Mouse (Mus musculus) layer of hippocampus, adult 8-10 months (tissue): Measurements from ENCODE around the gene Gm21876. TPM values are rescaled to one million over a fixed set of nuclear protein-coding genes. Genes with fewer than 3 reads are reported as not detected.
"Not testable (repeated sequence)": the region's sequence is repeated elsewhere in the genome, so short reads cannot be mapped to it uniquely, and the experiment has no call there.

Source experiments
- DNase-seq, 2 experiments: peaks; one replicate each; pipeline ENCODE4 v3.0.0; 2022; ENCODE audit warnings: low spot score in 2 of 2
- total RNA-seq, 4 experiments: library from RNA; stranded (reverse); gene quantifications; 2 replicates each; pipeline ENCODE4 v1.2.4; 2022

Gene Gm21876
- not detected for total RNA-seq

DNA sequence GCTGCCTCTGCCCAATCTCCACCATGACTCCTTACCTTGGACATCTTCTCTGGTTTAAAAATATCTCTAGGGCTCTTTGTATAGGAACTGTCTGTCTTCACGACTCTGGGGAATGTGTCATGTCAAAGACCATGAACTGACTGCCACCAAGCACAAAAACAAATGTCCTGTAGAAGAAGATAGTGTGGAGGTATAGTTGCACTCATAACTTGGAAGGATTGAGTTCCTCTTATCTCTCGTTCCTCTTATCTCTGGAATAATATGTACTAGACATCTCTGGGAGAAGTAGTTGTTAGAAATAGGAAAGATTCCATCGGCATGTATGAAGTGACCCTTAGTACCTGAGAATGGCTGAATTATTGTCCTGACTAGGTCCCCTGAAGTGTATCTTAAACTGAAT, at the start of gene Gm21876:
Gene Gm21876 (minus strand): TSS at position 101 of the 400 bp plus-strand sequence.
- no peak for DNase-seq

- DNase-seq, result no peak
Measured at GRCm38 (mm10) chrX:21220422-21220821, 45.0 kb upstream of the Gm21876 start.

- not testable (repeated sequence) for DNase-seq
Measured at GRCm38 (mm10) chrX:21146675-21147074, 28.8 kb downstream of the Gm21876 start.

Other genes starting within 250 kb of the Gm21876 start
- gene Cfp, start 244.1 kb downstream of the Gm21876 start, total RNA-seq, result 10 to 100 TPM; 12.9 to 22.7 (median 15.9) TPM
- 10 to 100 TPM; 55.2 to 76.3 (median 66.7) TPM for gene Elk1, start 225.0 kb downstream of the Gm21876 start, total RNA-seq
- 10 to 100 TPM; 12.5 to 16.5 (median 13.1) TPM for gene Uxt, start 213.6 kb downstream of the Gm21876 start, total RNA-seq
- gene Zfp182, start 113.3 kb downstream of the Gm21876 start, total RNA-seq, result 10 to 100 TPM in 3 of 4 experiments, 1 to 10 TPM in 1; 9.9 to 13.9 (median 12.3) TPM
- not detected for gene Spaca5, start 107.2 kb downstream of the Gm21876 start, total RNA-seq
- gene Zfp300, start 86.1 kb downstream of the Gm21876 start, total RNA-seq, result 1 to 10 TPM; 2.2 to 3.9 (median 3.0) TPM
- gene Ssxa1, start 59.8 kb downstream of the Gm21876 start, total RNA-seq, result not detected